Mouse (Mus musculus): ENCODE results near the gene Agbl5. TPM values are rescaled to one million over a fixed set of nuclear protein-coding genes. Genes with fewer than 3 reads are reported as not detected.

Gene Agbl5
- total RNA-seq, 1 experiment from 2014 or later: 14.7 TPM

DNA sequence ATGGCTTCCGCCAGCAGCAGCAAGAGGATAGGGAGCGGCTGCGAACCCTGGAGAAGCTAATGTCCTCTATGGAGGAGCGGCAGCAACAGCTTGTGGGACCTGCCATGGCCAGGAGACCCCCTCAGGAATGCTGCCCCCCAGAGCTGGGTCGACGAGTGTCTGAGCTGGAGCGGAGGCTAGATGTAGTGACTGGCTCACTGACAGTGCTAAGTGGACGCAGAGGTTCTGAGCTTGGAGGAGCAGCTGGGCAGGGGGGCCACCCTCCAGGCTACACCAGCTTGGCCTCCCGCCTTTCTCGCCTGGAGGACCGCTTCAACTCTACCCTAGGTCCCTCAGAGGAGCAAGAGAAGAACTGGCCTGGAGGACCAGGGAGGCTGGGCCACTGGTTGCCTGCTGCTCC is 28.9 kb downstream of the Agbl5 start:
- no peak for ATAC-seq (ENCODE audit: extremely low read depth, insufficient number of reproducible peaks, low FRiP score, poor library complexity, severe bottlenecking)

DNA sequence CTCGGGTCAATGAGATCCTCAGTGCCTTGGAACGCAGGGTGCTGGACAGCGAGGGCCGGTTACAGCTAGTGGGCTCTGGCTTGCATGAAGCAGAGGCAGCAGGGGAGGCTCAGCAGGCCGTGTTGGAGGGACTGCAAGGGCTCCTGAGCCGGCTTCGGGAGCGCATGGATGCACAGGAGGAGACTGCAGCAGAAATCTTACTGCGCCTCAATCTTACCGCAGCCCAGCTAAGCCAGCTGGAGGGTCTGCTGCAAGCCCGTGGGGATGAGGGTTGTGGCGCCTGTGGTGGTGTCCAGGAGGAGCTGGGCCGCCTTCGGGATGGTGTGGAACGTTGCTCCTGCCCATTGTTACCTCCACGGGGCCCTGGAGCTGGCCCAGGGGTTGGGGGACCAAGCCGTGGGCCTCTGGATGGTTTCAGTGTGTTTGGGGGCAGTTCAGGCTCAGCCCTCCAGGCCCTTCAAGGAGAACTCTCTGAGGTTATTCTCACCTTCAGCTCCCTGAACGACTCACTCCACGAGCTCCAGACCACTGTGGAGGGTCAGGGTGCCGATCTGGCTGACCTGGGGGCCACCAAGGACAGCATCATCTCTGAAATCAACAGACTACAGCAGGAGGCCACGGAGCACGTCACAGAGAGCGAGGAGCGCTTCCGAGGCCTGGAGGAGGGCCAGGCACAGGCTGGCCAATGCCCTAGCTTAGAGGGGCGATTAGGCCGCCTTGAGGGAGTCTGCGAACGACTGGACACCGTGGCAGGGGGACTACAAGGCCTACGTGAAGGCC is 29.6 kb downstream of the Agbl5 start:
- ATAC-seq (ENCODE audit: extremely low read depth, insufficient number of reproducible peaks, low FRiP score, poor library complexity, severe bottlenecking): no peak

DNA sequence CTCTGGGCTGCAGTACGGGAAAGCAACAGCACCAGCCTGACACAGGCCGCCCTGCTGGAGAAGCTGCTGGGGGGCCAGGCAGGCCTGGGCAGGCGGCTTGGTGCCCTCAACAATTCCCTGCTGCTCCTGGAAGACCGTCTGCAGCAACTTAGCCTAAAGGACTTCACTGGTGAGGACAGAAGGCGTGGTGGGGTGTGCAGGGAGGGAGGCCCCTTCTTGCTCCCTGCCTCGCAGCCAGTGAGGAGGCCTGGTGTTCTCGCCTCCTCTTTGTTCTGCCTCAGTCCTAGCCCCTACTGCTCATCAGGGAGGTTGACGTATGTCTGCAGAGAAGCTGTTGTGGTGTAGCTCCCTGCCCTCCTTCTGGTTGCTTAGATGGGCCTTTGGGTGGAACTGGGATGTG is 30.2 kb downstream of the Agbl5 start:
- no peak for ATAC-seq (ENCODE audit: extremely low read depth, insufficient number of reproducible peaks, low FRiP score, poor library complexity, severe bottlenecking)

DNA sequence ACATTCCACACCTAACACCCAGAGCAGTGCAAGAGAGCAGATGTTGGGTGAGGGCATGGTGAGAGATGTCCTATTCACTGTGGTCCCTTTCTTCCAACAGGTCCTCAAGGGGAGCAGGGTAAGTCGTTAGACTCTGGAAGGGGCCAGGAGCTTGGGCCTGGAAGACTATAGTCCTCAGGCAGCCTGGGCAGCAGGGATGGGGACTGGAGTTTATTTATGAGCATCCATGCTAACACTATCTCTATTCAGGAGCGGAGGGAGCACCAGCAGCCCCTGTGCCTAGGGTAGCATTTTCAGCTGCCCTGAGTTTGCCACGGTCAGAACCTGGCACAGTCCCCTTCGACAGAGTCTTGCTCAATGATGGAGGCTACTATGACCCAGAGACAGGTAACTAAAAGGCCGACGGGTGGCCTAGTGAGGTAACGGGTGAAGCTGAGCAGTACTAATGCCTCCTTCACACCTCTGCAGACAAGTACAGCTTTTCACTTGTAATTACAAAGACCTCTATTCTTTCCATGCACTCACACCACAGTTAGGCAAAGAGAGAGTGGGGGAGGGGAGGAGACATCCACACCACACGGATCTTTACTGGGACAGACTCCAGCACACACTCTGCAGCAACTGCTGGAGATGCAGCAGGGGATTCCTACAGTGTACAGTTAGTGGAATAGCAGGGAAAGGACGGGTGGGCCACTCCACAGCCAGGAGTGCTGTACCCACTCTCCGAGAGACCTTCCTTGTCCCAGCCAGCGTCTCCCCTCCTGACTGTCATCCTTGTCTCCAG is 31.5 kb downstream of the Agbl5 start:
- no peak for ATAC-seq (ENCODE audit: extremely low read depth, insufficient number of reproducible peaks, low FRiP score, poor library complexity, severe bottlenecking)

DNA sequence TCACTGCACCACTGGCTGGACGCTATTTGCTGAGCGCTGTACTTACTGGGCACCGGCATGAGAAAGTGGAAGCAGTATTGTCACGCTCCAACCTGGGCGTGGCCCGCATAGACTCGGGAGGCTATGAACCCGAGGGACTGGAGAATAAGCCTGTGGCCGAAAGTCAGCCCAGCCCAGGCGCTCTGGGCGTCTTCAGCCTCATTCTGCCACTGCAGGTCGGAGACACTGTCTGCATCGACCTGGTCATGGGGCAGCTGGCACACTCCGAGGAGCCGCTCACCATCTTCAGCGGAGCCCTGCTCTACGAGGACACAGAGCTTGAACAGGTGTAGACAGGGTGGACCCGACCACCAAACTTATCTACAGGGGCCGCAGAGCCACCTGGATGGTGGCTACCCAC is 32.1 kb downstream of the Agbl5 start:
- no peak for ATAC-seq (ENCODE audit: extremely low read depth, insufficient number of reproducible peaks, low FRiP score, poor library complexity, severe bottlenecking)

DNA sequence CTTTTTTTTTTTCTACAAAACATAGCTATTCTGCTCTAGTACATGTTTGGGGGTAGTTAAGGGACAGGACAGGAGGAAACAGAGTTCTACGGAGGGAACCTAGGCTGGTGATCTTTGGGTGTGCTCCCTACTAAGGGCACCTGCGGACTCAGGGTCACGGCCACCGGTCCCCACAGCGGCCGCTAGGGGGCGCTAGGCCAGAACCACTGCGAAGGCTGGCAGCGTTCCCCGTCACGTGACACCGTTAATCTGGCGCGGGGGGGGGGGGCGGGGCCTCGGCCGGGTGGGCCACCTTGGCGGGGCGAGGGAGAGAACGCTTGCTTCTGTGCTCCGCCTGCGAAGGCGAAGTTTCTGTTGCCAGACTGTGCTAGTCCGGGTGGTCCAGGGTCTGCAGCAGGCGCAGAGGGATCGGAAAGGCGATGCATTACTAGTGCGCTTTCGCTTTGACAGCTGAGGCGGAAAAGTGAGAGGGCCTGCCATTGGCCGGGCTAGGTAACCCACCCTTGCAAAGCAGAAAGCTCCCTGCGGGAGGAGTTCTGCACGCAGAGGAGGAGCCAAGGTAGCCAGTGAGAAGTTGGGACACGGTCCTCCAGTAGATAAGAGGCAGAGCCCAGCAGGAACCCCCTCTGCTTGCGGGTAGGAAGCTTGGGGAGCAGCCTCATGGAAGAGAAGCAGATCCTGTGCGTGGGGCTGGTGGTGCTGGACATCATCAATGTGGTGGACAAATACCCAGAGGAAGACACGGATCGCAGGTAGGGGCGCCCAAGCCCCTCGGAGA is 33.0 kb downstream of the Agbl5 start, which contains the start of gene Khk:
TSS of gene Khk (plus strand) at position 176 of the 778 bp plus-strand sequence.
- ATAC-seq (ENCODE audit: extremely low read depth, insufficient number of reproducible peaks, low FRiP score, poor library complexity, severe bottlenecking): peak; percentile 71

DNA sequence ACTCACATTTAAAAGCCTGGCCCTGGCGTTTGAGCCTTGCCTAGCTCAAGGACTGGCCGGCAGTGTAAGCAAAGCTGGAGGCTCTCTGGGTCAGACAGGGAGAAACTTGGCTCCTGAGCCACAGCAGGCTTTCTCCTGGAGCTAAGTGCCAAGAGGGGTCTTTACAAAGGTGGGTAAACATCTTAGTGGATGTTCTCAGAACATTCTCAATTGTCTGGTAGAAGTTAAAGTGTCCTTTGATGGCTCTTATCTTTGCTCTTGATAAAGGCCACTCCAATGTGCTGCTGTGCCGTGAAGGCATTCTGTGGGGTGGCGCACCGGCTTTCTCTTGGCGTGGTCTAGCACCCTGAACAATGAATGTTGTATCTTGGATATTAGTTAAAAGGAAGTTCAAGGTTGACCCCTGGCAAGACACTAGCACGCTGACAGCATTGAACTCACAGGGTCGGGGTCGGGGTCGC is 34.1 kb downstream of the Agbl5 start:
- no peak for ATAC-seq (ENCODE audit: extremely low read depth, insufficient number of reproducible peaks, low FRiP score, poor library complexity, severe bottlenecking)

DNA sequence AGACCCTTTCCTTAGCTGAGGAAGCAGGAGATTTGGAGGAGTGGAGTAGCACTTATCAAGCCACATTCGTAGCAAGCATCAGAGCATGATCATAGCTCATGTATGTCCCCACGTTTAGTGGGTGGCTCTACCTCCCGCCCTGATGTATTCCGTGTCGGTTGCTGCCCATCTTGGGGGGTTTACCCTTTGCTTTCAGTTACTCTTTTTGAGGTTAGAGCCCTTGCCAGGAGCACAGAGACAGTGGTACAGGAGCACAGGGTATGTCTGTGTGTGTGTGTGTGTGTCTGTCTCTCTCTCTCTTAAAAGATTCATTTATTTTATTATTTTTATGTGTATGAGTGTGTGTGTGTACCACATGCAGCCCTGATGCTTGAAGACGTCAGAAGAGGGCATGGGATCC is 34.6 kb downstream of the Agbl5 start:
- no peak for ATAC-seq (ENCODE audit: extremely low read depth, insufficient number of reproducible peaks, low FRiP score, poor library complexity, severe bottlenecking)

DNA sequence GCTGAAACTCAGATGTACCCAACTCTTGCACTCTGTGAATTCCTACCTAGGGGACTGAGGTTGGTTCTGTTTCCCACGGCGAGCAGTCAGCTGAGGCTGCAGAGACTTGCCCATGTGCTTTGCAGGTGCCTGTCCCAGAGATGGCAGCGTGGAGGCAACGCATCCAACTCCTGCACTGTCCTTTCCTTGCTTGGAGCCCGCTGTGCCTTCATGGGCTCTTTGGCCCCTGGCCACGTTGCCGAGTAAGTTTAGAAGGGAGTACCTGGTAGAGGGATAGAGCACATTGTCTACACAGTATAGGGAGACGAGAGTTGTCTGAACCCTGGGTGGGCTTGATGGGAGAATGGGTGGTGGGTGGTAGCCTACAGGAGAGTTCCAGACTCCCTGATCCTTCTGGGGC is 36.1 kb downstream of the Agbl5 start:
- no peak for ATAC-seq (ENCODE audit: extremely low read depth, insufficient number of reproducible peaks, low FRiP score, poor library complexity, severe bottlenecking)

DNA sequence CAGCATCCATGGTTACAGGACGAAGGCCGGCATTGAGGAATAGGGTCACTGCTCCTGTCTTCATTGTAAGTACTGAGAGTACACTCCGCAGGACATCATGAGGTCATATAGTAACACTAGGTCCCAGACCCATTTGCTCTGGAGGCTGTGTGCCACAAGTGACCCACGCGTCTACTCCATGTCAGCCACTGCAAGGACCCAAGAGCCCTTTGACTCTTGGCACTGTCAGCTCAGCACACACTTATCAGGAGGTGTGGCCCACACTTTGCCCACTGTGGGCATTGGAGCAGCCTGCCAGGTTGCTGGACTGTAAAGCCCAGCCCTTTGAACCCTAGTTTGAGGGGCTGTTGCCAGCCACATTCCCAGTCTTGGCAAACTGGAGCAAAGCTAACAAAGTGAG is 36.7 kb downstream of the Agbl5 start:
- ATAC-seq (ENCODE audit: extremely low read depth, insufficient number of reproducible peaks, low FRiP score, poor library complexity, severe bottlenecking): no peak

DNA sequence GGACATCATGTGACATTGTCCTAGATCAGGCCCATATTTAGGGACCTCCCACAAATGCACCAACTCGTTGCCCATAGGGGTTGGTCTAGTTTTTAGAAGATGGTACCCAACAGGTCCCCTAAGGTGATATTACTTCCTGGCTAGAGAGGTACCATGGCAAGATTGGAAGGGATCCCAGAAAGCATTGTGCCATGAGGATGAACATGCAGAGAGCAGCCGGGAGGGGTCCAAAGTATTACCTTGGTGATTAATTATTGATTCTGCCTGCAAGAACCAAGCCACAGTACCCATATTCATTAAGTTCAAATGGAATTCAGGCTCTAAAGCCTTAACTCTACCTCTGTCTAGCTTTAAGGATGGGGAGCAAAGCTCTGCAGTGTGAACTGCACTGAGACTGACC is 37.6 kb downstream of the Agbl5 start:
- ATAC-seq (ENCODE audit: extremely low read depth, insufficient number of reproducible peaks, low FRiP score, poor library complexity, severe bottlenecking): no peak

DNA sequence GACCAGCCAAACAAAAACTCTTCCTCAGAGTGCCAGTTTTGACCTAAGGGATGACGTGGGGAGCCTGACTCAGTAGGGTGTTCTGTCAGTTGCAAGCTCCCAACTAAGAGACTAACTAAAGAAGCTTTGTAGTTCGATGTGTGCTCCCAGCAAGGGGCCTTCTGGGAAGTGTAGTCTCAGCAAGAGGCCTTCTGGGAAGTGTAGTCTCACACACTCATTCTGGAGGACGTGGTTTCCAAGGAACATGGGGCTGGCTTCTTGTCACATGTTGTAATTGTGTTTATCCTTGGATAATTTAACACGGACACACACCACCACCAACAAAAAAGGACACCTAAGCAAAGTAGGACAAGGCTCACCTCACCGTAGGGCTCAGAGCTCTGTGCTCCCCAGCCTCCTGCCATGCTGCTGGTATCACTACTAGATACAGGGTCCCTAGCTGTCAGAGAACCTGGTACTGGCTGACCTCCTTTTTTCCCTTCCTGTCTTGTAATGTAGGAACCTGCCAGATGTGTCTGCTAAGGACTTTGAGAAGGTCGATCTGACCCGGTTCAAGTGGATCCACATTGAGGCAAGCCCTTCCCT is 39.5 kb downstream of the Agbl5 start:
- ATAC-seq (ENCODE audit: extremely low read depth, insufficient number of reproducible peaks, low FRiP score, poor library complexity, severe bottlenecking): no peak

DNA sequence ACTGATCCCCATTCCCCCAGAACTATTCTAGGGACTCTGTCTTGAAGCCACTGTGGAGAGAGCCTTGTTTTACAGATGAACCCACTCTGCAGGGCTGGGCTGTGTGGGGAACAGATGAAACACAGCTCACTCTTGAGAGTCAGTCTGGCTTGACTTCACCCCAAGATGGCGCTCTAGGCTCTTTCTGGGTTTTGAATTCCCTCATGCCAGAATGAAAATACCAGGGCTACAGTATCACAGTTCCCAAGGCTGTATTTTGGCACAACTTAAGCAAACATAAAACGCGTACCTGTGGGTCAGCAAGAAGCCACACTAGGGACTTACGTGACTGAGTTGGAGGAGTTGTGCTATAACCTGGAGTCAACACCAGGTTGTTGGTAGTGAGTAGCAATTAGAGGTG is 41.6 kb downstream of the Agbl5 start:
- ATAC-seq (ENCODE audit: extremely low read depth, insufficient number of reproducible peaks, low FRiP score, poor library complexity, severe bottlenecking): peak; percentile 59; the same call in 1 of the 2 replicates

DNA sequence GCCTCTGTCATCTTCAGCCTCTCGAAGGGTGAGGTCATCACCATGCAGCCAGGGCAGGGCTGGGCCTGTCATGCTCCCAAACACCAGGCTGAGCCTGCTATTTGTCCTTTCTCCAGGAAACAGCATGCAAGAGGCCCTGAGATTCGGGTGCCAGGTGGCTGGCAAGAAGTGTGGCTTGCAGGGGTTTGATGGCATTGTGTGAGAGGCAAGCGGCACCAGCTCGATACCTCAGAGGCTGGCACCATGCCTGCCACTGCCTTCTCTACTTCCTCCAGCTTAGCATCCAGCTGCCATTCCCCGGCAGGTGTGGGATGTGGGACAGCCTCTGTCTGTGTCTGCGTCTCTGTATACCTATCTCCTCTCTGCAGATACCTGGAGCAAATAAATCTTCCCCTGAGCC is 42.4 kb downstream of the Agbl5 start:
- ATAC-seq (ENCODE audit: extremely low read depth, insufficient number of reproducible peaks, low FRiP score, poor library complexity, severe bottlenecking): no peak

DNA sequence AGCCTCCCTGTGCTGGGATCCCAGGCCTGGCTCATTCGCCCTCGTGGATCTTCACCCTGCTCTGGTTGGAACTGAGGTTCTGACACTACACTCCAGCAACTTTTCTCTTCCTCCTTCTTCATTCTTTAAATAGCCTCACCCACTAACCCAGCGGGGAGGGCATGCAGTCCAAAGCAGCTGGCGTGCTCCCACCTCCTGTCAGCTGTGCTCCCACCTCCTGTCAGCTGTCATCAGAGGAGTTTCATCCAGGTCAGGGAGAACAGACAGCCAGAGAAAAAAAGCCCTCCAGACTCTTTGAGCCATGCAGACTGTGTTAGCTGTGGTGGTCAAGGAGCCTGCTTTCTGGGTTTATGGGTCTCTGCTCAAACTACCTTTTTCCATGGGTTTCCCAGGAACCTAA is 42.9 kb downstream of the Agbl5 start:
- no peak for ATAC-seq (ENCODE audit: extremely low read depth, insufficient number of reproducible peaks, low FRiP score, poor library complexity, severe bottlenecking)

DNA sequence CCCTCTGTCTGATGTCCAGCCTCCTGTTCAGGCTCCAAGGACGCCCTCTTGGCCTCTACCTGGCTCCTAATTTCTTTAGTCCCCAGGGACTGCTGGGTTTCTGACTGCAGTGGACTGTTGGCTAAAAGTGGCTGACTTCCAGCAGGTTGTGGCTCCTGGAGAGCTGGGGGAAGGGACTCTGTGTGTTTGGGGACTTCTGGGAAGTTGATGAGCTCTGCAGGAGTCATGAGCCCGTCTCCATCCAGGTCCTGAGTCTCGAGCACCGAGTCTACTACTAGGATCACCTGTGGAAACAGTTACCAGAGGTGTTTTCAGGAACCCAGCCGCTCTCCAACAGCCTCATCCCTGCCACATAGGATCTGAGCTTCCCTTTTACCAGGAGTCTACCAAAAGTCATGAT is 45.2 kb downstream of the Agbl5 start:
- no peak for ATAC-seq (ENCODE audit: extremely low read depth, insufficient number of reproducible peaks, low FRiP score, poor library complexity, severe bottlenecking)

DNA sequence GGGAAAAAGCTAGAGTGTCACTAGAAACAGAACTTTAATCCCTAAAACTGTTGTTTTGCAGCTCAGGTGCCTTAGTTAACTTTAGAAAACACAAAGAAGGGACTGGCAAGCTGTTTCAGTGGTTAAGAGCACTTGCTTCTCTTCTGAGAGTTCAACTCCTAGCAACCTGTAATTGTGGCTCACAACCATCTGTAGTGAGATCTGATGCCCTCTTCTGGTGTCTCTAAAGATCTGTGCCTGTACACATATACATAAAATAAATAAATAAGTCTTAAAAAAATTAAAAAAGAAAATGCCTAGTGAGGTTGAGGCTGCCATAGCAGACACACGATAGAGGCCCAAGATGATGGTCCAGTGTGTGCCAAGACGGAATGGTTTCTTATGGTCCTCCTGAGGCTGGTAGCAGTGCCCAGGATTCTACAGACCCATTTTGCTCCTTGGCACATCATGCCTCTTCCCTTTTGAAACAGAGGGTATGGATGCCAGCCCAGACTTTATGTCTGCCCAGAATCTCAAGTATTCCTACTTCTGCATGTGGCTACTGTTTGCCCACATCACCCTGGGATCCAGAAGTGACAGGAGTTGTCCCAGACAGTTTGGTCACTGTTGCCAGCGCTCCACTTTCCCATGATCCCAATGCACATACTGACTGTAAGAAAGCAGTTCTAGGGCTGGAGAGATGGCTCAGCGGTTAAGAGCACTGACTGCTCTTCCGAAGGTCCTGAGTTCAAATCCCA is 46.4 kb downstream of the Agbl5 start:
- no peak for ATAC-seq (ENCODE audit: extremely low read depth, insufficient number of reproducible peaks, low FRiP score, poor library complexity, severe bottlenecking)

DNA sequence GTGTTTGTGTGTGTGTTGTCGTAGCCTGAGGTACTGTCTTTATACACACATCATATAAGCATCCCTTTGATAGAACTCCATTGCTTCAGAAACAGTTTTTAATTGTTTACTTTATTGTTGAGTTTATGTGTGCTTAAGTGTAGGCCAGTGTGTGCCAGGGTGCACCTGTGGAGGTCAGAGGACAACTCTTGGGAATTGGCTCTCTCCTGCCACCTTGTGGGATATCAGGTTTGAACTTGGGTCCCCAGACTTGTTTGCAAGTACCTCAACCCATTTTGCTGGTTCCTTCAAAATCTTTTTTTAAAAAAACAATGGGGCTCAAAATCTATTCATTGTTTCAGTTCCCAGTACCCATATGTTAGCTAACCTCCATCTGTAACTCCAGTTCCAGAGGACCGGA is 54.5 kb downstream of the Agbl5 start:
- ATAC-seq (ENCODE audit: extremely low read depth, insufficient number of reproducible peaks, low FRiP score, poor library complexity, severe bottlenecking): no peak

DNA sequence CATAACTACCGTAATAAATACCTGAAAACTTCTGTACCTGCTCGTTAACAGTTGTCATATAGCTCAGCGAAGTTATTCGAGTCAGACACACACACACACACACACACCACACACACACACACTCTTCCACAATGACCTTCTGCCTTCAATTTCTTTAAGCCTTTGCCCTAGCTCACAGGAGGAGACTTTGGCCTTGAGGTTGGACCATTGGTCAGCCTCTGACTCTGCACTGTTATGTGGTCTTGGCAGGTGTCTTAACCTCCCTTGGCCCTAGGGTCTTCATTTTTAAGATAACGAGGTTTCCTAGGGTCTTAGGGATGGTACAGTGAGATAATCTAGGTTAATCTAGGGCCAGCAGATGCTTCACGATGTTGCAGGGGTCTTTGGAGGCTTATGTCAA is 55.9 kb downstream of the Agbl5 start:
- ATAC-seq (ENCODE audit: extremely low read depth, insufficient number of reproducible peaks, low FRiP score, poor library complexity, severe bottlenecking): no peak
